Mouse (Mus musculus) MEL (cell line): ENCODE data around the gene Cyb5d2. TPM values are rescaled to one million over a fixed set of nuclear protein-coding genes. Genes with fewer than 3 reads are reported as not detected.

Experiments used
- DNase-seq: peaks from one replicate; pipeline ENCODE4 v3.0.0; 2011; ENCODE audit warnings: low read depth, low spot score
- H3K27ac ChIP-seq: 2 replicates; pipeline ENCODE4 v1.5.1; 2012; ENCODE audit warnings: low read depth, mild to moderate bottlenecking, control low read depth, low read length, moderate library complexity; ENCODE audit not compliant: control insufficient read depth
- H3K27me3 ChIP-seq, 2 experiments: fragments of 150-350 bp in 1 of 2; sonication (generic) in 1 of 2; 2 replicates each; pipeline ENCODE4 v1.6.1; 2012; ENCODE audit warnings: low read length in 2 of 2, mild to moderate bottlenecking in 2 of 2, improper control_type of control experiment in 1 of 2, moderate library complexity in 1 of 2; ENCODE audit not compliant: insufficient read depth in 2 of 2, control insufficient read depth in 1 of 2
- H3K36me3 ChIP-seq, 2 experiments: 2 replicates each; pipeline ENCODE4 v1.6.1; 2012 to 2014; ENCODE audit warnings: low read length in 2 of 2, improper control_type of control experiment in 1 of 2, inconsistent platforms in 1 of 2, mild to moderate bottlenecking in 1 of 2; ENCODE audit not compliant: insufficient read depth in 2 of 2, control insufficient read depth in 1 of 2
- H3K4me1 ChIP-seq, 2 experiments: fragments of 150-350 bp in 1 of 2; sonication (generic) in 1 of 2; 2 replicates each; pipeline ENCODE4 v1.6.1; 2012; ENCODE audit warnings: low read length in 2 of 2, improper control_type of control experiment in 1 of 2, mild to moderate bottlenecking in 1 of 2; ENCODE audit not compliant: insufficient read depth in 2 of 2, control insufficient read depth in 1 of 2
- H3K4me3 ChIP-seq, 2 experiments: fragments of 150-350 bp in 1 of 2; sonication (generic) in 1 of 2; 2 replicates each; pipeline ENCODE4 v1.5.1; 2012; ENCODE audit warnings: low read depth in 2 of 2, low read length in 2 of 2, mild to moderate bottlenecking in 2 of 2, moderate library complexity in 2 of 2, control low read depth in 1 of 2, improper control_type of control experiment in 1 of 2; ENCODE audit not compliant: control insufficient read depth in 1 of 2, insufficient read depth in 1 of 2
- H3K79me2 ChIP-seq: 2 replicates; pipeline ENCODE4 v1.6.1; 2012; ENCODE audit warnings: mild to moderate bottlenecking, low read length, moderate library complexity; ENCODE audit not compliant: control insufficient read depth, poor library complexity, insufficient read depth
- H3K9ac ChIP-seq: 2 replicates; pipeline ENCODE4 v1.6.1; 2012; ENCODE audit warnings: low read depth, mild to moderate bottlenecking, control low read depth, low read length, moderate library complexity; ENCODE audit not compliant: control insufficient read depth, poor library complexity, severe bottlenecking
- H3K9me3 ChIP-seq: fragments of 150-350 bp; sonication (generic); replicated peaks from 2 replicates; pipeline ENCODE4 v1.6.1; 2012; ENCODE audit warnings: mild to moderate bottlenecking, low read length, improper control_type of control experiment, moderate library complexity; ENCODE audit not compliant: insufficient read depth
- BHLHE40 ChIP-seq: IDR thresholded peaks from 2 replicates; pipeline ENCODE4 v1.6.1; 2012; ENCODE audit warnings: low read depth, mild to moderate bottlenecking, inconsistent platforms, low read length, improper control_type of control experiment, borderline replicate concordance
- CHD2 ChIP-seq: IDR thresholded peaks from 2 replicates; pipeline ENCODE4 v1.6.1; 2011; ENCODE audit warnings: low read length, improper control_type of control experiment
- CTCF ChIP-seq, 3 experiments: IDR thresholded peaks in 2 of 3; conservative IDR thresholded peaks in 1 of 3; 2 replicates each; pipeline ENCODE4 v1.5.1; 2011 to 2012; ENCODE audit warnings: low read length in 3 of 3, low read depth in 2 of 3, mild to moderate bottlenecking in 2 of 3, improper control_type of control experiment in 1 of 3, inconsistent platforms in 1 of 3, mixed read lengths in 1 of 3, moderate library complexity in 1 of 3; ENCODE audit not compliant: control insufficient read depth in 1 of 3, insufficient read depth in 1 of 3, poor library complexity in 1 of 3, severe bottlenecking in 1 of 3
- GABPA ChIP-seq: IDR thresholded peaks from 2 replicates; pipeline ENCODE4 v1.6.1; 2012; ENCODE audit warnings: low read depth, mild to moderate bottlenecking, inconsistent platforms, low read length, improper control_type of control experiment, moderate library complexity
- JUND ChIP-seq: IDR thresholded peaks from 2 replicates; pipeline ENCODE4 v1.6.1; 2011; ENCODE audit warnings: low read depth, mild to moderate bottlenecking, improper control_type of control experiment, low read length
- MAX ChIP-seq: IDR thresholded peaks from 2 replicates; pipeline ENCODE4 v1.6.1; 2011; ENCODE audit warnings: low read length, improper control_type of control experiment
- MAZ ChIP-seq: IDR thresholded peaks from 2 replicates; pipeline ENCODE4 v1.6.1; 2012; ENCODE audit warnings: low read depth, mild to moderate bottlenecking, inconsistent platforms, low read length, improper control_type of control experiment
- MXI1 ChIP-seq: IDR thresholded peaks from 2 replicates; pipeline ENCODE4 v1.6.1; 2011; ENCODE audit warnings: mild to moderate bottlenecking, low read depth, low read length, improper control_type of control experiment
- MYC ChIP-seq: IDR thresholded peaks from 2 replicates; pipeline ENCODE4 v1.6.1; 2011; ENCODE audit warnings: low read depth, mild to moderate bottlenecking, low read length, improper control_type of control experiment, moderate library complexity
- NRF1 ChIP-seq: IDR thresholded peaks from 2 replicates; pipeline ENCODE4 v1.6.1; 2014; ENCODE audit warnings: low read depth, mild to moderate bottlenecking, inconsistent platforms, low read length, improper control_type of control experiment, moderate library complexity; ENCODE audit not compliant: poor library complexity, insufficient read depth, severe bottlenecking
- RCOR1 ChIP-seq: IDR thresholded peaks from 2 replicates; pipeline ENCODE4 v1.6.1; 2012; ENCODE audit warnings: low read depth, mild to moderate bottlenecking, inconsistent platforms, low read length, improper control_type of control experiment
- TBP ChIP-seq: IDR thresholded peaks from 2 replicates; pipeline ENCODE4 v1.8.0; 2011; ENCODE audit warnings: low read depth, low read length, improper control_type of control experiment
- TCF12 ChIP-seq: IDR thresholded peaks from 2 replicates; pipeline ENCODE4 v1.6.1; 2014; ENCODE audit warnings: low read depth, mild to moderate bottlenecking, inconsistent platforms, low read length, improper control_type of control experiment, moderate library complexity
- UBTF ChIP-seq: IDR thresholded peaks from 2 replicates; pipeline ENCODE4 v1.6.1; 2012; ENCODE audit warnings: low read depth, mild to moderate bottlenecking, inconsistent platforms, low read length, improper control_type of control experiment, moderate library complexity, borderline replicate concordance; ENCODE audit not compliant: insufficient read depth
- USF2 ChIP-seq, 2 experiments: IDR thresholded peaks; 2 replicates each; pipeline ENCODE4 v1.6.1; 2011 to 2012; ENCODE audit warnings: improper control_type of control experiment in 2 of 2, low read length in 2 of 2, borderline replicate concordance in 1 of 2, inconsistent platforms in 1 of 2, low read depth in 1 of 2, mild to moderate bottlenecking in 1 of 2; ENCODE audit not compliant: insufficient read depth in 1 of 2
- ZMIZ1 ChIP-seq: IDR thresholded peaks from 2 replicates; pipeline ENCODE4 v1.6.1; 2012; ENCODE audit warnings: low read depth, mild to moderate bottlenecking, inconsistent platforms, low read length, improper control_type of control experiment, moderate library complexity
- ZNF384 ChIP-seq: IDR thresholded peaks from 2 replicates; pipeline ENCODE4 v1.6.1; 2012; ENCODE audit warnings: low read depth, mild to moderate bottlenecking, inconsistent platforms, low read length, improper control_type of control experiment
- polyA plus RNA-seq, 2 experiments: library from polyadenylated mRNA; stranded (reverse) in 1 of 2; unstranded in 1 of 2; fragments of >175 nt in 1 of 2; fragments of >200 nt in 1 of 2; gene quantifications; 2 replicates each; pipeline versions ENCODE4 v1.2.1 to v1.2.4; 2012; ENCODE audit warnings: low replicate concordance in 2 of 2, low read depth in 1 of 2; ENCODE audit not compliant: insufficient read length in 2 of 2, insufficient read depth in 1 of 2, missing spikeins in 1 of 2
- total RNA-seq: library from RNA; depleted of rRNA; stranded (reverse); fragments of 300-350 nt; gene quantifications from 2 replicates; pipeline ENCODE4 v1.2.3, GENCODE M21; 2012

Gene Cyb5d2
- total and polyA plus RNA-seq, 3 experiments, result 4.6 to 7.2 TPM; not detected in 1

GRCm38 (mm10) chr11:72803038-72803437, 7.1 kb upstream of the Cyb5d2 start:
- peaks cover 0 to 40% of the 10 kb centered on the region in 2 experiments; a peak in 3 of 4 replicates for H3K36me3 ChIP-seq
- no peaks in the 10 kb centered on the region for H3K9me3 ChIP-seq

DNA sequence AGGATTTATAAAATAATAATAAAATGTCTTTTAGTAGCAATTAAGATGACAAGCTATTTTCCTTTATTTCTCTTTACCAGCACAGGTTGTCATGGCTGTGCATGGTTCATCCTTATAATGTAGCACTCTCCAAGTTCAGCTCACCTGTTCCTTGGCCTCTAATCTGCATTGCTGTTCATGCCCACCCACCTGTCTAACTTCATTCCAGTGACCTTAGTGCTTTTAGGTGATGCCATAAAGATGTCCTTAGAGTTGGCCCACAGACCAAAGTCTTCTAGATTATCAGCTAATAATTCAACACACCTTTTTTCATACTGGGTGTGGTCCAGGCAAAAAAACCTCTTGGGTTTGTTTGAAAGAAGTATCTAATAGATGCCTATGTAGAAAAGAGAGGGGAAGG, 5.2 kb upstream of the Cyb5d2 start:
- no peak overlapping the region for H3K4me3 ChIP-seq
- H3K27ac ChIP-seq, result no peak overlapping the region
- H3K4me1 ChIP-seq, result peaks cover 23 to 24% of the 10 kb centered on the region in 2 experiments
- H3K36me3 ChIP-seq, result peaks cover 0 to 49% of the 10 kb centered on the region in 2 experiments; a peak in 3 of 4 replicates
- no peaks in the 10 kb centered on the region for H3K9me3 ChIP-seq
- H3K79me2 ChIP-seq, result peaks cover 50% of the 10 kb centered on the region
- DNase-seq, result no peak
- H3K9ac ChIP-seq, result no peak overlapping the region
- H3K27me3 ChIP-seq, result no peaks in the 10 kb centered on the region
- TF ChIP-seq CTCF (IDR thresholded peaks at IDR 0.05 in 2 of 3, conservative IDR thresholded peaks at IDR 0.05 in 1 of 3; ENCODE audit: control insufficient read depth in 1 of 3, insufficient read depth in 1 of 3, low read depth in 2 of 3, low read length in 3 of 3, poor library complexity in 1 of 3, severe bottlenecking in 1 of 3) (no peak), MXI1 (no peak), USF2 (IDR thresholded peaks at IDR 0.05; ENCODE audit: borderline replicate concordance in 1 of 2, insufficient read depth in 1 of 2, low read depth in 1 of 2, low read length in 2 of 2) (no peak), TBP (no peak), ZNF384 (no peak), NRF1 (no peak), BHLHE40 (no peak), MAX (no peak), RCOR1 (no peak), MAZ (no peak), TCF12 (no peak), CHD2 (no peak)

More at GRCm38 (mm10) chr11:72803038-72803437, 7.1 kb upstream of the Cyb5d2 start:
- Histone ChIP-seq H3K27me3 (no peaks in the 10 kb centered on the region), H3K4me1 (peaks cover 17 to 23% of the 10 kb centered on the region in 2 experiments), H3K27ac (no peak overlapping the region), H3K4me3 (no peak overlapping the region), H3K9ac (no peak overlapping the region), H3K79me2 (peaks cover 55% of the 10 kb centered on the region)
- DNase-seq, result no peak
- TF ChIP-seq TBP, result no peak
- no peak for TF ChIP-seq JUND
- no peak for TF ChIP-seq MAZ
- no peak for TF ChIP-seq UBTF
- TF ChIP-seq RCOR1, result no peak
- TF ChIP-seq TCF12, result no peak
- no peak for TF ChIP-seq MYC
- TF ChIP-seq ZMIZ1, result no peak
- no peak for TF ChIP-seq GABPA
